Mouse (Mus musculus): ENCODE measurements around the gene Gtf2i.

The Gtf2i gene

GRCm38 (mm10) chr5:134275556-134275955 is 39.0 kb downstream of the Gtf2i start:
- DNase-seq (ENCODE audit: low spot score) = no peak

GRCm38 (mm10) chr5:134275021-134275420 is 39.5 kb downstream of the Gtf2i start:
- no peak for DNase-seq (ENCODE audit: low spot score)

- no peak for DNase-seq (ENCODE audit: low spot score)
These were observed 40.8 kb downstream of the Gtf2i start for GRCm38 (mm10) chr5:134273761-134274160.

DNA sequence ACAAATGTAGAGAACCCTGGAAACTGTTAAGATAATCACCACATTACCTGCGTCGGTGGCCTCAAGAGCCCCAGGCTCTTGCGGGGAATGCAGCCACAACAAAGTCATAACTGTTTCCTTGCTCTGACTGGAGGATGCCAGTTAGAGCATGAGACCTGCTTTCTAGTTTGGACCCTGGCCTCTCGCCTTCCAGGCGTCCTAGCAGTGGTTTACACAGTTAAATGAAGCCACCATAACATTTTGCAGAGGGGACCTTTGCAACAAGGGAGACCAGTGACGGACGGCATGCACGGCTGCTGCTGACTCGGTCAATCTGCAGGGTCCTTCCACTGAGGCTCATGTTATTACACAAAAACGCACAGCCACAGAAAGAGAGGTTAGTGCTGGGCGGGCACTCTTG is 41.8 kb downstream of the Gtf2i start:
- DNase-seq (ENCODE audit: low spot score) = no peak

- DNase-seq (ENCODE audit: low spot score) = no peak
These were observed 43.1 kb downstream of the Gtf2i start for GRCm38 (mm10) chr5:134271421-134271820.

GRCm38 (mm10) chr5:134270566-134270965 is 44.0 kb downstream of the Gtf2i start:
- DNase-seq (ENCODE audit: low spot score) = no peak

GRCm38 (mm10) chr5:134269751-134270150 is 44.8 kb downstream of the Gtf2i start:
- no peak for DNase-seq (ENCODE audit: low spot score)

GRCm38 (mm10) chr5:134268751-134269150 is 45.8 kb downstream of the Gtf2i start:
- no peak for DNase-seq (ENCODE audit: low spot score)

DNA sequence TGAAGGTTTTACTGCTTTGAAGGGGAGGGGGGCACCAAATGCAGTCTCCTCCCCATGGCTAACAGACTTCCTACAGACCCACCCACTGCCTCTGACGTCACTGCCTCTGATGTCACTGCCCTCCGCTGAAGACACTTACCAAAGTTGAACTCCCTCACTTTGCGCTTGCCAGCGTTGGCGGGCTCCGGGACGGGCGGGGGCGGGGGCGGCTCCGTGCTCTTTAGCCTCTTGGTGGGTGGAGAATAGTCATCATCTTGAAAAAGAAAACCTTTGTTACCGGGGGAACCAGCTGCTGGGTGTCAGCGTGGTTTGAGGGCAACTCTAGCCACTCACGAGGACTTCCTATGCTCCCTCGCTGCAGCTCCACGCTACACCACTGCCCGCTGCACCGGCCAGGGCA is 48.2 kb downstream of the Gtf2i start:
- no peak for DNase-seq (ENCODE audit: low spot score)

DNA sequence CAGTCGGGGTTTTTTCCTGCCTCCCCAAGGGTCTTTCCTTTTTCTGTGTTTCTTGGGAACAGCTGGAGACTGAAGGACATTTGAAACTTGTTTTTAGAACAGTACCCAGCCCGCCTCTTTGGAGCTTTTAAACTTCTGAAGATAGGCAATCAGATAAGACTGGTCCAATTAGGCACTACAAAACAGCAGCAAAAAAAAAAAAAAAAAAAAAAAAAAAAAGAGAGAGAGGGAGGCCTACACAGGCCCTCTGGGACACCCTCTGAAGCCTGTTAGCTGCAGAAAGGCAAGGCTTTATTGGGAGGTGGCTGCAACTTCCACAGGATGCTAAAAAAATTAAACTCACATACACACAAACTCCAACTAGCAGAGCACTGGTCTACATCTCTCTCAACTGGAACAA is 48.7 kb downstream of the Gtf2i start:
- no peak for DNase-seq (ENCODE audit: low spot score)

GRCm38 (mm10) chr5:134260001-134260636 is 54.4 kb downstream of the Gtf2i start:
- no peak for DNase-seq (ENCODE audit: low spot score)

DNA sequence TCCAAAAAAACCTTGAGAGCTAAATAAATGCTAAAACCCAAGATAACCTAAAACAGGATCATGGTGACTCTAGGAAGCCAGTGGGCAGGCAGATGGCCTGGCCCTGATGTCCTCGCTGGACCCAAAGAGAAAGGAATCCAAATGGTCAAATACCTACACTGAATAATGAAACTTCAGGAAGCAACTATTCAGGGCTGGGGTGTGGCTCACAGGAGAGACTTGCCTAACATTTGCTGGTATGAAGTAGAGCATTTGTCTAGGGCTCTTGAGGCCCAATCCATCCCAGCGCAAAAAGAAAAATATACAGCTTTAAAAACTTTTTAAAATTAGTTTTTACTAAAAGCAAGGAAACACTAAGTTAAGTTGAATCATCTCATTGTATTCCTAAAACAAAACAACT is 55.6 kb downstream of the Gtf2i start:
- DNase-seq (ENCODE audit: low spot score) = no peak

- DNase-seq (ENCODE audit: low spot score) = no peak
These were observed 56.2 kb downstream of the Gtf2i start for GRCm38 (mm10) chr5:134258395-134258794.

- DNase-seq (ENCODE audit: low spot score) = no peak
These were observed 57.1 kb downstream of the Gtf2i start for GRCm38 (mm10) chr5:134257349-134258031.

DNA sequence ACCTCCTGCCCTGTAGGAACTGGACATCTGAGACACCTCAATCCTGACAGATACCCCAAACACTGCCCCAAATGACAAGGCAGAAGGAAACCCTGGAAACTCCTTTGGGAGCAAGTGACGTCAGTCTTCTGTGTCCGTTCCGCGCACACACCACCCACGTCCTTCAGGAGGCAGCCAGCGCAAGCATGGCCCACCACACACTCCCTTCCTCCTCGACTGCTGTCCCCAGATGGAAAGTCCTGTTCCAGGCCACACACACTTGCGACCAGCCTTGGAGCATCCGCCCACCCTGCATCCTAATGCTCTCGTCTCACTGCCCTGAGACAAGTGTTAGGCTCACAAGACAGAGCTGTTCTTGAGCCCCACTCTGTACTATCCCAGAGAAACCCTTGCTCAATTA is 59.3 kb downstream of the Gtf2i start:
- DNase-seq (ENCODE audit: low spot score) = no peak

GRCm38 (mm10) chr5:134253806-134254205 is 60.8 kb downstream of the Gtf2i start:
- DNase-seq (ENCODE audit: low spot score) = no peak

GRCm38 (mm10) chr5:134251083-134251482 is 63.5 kb downstream of the Gtf2i start:
- DNase-seq (ENCODE audit: low spot score) = no peak

DNA sequence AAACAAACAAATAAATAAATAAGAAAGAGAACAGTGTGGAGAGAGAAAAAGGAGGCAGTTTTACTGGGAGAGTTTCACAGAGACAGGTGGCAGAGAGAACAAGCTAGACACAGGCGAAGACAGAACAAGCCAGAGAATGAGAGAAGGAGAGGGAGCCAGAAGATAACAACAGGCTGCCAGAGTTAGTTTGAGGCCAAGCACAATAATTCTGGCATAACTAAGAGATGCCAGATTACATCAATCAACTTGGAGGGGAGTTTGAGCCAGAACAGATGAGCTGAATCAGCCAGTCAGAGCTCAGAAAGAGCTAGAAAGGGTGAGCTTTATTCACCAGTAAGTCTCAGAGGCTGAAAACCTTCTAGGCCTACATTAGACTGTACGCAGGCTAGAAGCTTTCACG is 64.0 kb downstream of the Gtf2i start:
- no peak for DNase-seq (ENCODE audit: low spot score)

DNA sequence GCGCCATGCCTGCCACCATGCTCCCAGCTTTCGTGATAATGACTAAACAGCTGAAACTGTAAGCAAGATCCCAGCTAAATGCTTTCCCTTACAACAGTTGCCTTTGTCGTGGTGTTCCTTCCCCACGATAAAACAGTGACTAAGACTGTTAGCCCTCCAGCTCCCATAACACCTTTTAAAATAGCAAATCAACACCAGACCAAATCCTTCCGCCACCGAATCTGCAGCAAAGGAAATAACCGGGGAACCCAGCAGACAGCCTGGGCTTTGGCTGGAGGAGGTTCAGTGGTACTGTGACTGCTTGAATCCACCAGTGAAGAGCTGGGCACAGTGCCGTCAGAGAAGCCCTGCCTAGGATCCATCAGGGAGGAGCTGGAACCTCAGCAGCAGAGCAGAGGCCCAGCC is 65.3 kb downstream of the Gtf2i start:
- no peak for DNase-seq (ENCODE audit: low spot score)

GRCm38 (mm10) chr5:134248608-134249244 is 65.8 kb downstream of the Gtf2i start:
- DNase-seq (ENCODE audit: low spot score) = no peak

DNA sequence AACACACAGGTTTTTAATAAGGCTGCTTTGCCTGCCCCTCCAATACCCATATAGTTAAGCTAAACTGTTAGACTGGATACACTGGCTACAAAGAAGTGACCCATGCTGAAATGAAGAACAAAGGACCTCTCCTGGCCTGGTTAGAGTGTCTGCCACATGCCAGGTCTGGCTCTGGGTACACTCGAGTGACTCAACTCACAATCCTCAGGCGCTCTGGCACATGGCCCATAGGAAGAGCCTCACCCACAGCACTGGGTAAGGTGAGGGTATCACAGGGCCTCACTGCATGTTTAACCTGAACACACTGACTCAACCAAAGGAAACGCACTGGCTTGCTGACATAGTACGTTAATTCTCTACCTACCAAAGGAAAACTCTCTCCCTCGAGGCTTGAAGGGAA is 68.4 kb downstream of the Gtf2i start:
- no peak for DNase-seq (ENCODE audit: low spot score)

DNA sequence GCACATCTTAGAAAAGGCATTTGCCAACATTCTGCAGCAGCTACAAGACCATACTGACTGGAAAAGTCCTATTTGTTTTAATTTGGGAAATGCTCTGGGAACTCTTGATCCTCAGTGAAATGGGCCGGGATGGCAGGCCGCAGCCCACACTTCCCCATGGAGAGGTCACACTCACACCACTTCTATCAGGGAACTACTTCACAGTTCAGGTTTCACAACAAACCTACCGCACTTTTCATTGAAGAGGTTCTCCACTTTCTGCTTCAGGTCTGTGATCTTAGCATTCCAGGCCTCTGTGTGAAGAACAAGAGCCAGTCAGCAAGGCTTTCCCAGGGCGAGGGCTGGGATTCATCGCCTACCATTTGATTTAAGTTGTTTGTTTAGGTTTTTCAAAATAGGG is 69.7 kb downstream of the Gtf2i start:
- DNase-seq (ENCODE audit: low spot score) = no peak

- DNase-seq (ENCODE audit: low spot score) = no peak
These were observed 70.7 kb downstream of the Gtf2i start for GRCm38 (mm10) chr5:134243661-134244436.
